Mouse (Mus musculus): ENCODE data around the gene Lamtor5.

DNA sequence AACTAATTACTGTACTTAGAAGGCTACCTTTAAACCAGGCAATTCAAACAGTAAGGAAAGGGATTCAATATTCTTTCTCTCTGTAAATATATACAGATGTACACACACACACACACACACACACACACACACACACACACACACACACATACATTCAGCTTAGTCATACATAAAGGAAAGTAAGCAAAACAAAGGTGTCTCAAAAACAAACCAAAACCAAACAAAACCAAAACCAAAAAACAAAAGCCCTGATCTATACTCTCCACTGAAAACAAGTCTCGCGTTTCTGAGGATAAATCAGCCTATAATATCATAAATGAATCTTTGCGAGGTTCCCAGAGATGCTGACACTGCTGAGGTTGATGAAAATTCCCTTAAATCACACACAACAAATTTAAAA lies 38.7 kb downstream of the Lamtor5 start:
- no peak for TF ChIP-seq CTCF (IDR thresholded peaks at IDR 0.05; ENCODE audit: low read depth)
- no peak for TF ChIP-seq EP300 (IDR thresholded peaks at IDR 0.05; ENCODE audit: low read depth)
